Mouse (Mus musculus): Measurements from ENCODE around the gene Exoc6.

Exoc6 gene

DNA sequence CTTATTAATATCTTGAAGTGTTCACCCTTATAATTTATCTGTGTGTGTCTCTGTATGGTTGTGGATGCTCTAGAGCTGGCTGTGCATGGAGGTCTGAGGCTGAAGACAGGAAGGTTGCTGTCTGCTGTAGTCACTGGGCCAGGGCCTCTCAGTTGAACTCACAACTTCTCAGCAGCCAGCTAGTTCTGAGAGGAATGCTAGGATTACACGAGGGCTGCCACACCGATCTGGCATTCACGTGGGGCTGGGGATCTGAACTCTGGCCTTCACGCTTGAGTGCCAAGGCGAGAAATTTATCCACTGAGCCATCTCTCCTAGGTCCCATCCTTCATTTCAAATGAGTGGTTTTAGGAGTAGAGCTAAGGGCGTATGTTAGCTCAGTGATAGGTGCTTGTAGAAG lies 30.2 kb downstream of the Exoc6 start:
- no peak for DNase-seq

DNA sequence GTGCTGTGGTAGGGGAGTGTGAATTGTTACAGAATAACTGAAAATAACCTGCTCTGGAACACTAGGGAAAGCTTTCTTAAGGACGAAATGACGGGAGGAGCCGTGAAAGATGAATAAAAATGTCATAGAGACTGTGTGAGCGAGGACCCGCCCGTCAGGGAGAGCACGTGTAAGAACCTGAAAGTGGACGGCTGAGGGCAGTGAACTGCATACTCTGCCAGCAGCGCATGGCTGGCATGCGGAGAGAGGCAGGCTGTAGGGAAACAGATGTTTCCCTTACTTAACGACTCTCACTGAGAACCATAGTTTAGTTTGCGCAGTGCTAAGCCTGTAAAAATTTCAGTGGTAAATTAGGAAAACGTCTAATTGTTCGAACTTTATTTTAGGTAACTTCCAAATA lies 35.0 kb downstream of the Exoc6 start:
- DNase-seq, result no peak

DNA sequence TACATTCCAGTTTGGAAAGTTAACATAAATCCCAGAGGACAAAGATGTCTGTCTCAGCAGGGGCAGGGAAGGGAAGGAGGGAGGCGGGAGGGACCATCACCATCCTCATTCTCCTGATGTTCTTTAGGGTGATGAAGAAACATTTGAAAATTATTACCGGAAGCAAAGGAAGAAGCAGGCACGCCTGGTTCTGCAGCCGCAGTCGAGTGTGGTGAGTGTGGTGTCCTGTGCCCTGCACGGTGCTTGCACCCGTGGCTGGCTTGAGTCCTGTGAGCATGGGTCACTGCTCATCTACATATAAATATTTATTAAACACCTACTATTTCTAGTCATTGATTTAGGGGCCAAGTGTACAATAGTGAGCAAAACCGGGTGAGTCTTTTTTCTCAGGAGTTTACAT lies 35.5 kb downstream of the Exoc6 start:
- DNase-seq, result no peak

DNA sequence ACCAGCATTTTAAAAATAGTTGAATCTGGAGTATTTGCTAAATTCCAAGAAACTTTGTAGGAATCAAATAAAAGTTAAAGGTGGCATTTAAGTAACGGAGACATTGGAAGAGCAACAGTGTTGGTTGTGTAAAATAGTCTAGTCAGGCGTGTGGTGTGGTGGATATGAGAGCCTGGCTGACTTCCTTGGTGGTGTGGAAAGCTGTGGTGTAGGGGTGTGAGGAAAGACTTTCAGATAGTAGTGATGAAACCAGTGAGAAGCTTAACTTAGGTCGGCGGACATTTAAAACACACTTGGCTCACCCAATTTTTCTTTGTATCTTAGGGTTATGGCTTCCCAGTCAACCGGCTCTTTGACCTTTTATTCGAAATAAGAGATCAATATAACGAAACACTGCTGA lies 40.3 kb downstream of the Exoc6 start:
- no peak for DNase-seq

DNA sequence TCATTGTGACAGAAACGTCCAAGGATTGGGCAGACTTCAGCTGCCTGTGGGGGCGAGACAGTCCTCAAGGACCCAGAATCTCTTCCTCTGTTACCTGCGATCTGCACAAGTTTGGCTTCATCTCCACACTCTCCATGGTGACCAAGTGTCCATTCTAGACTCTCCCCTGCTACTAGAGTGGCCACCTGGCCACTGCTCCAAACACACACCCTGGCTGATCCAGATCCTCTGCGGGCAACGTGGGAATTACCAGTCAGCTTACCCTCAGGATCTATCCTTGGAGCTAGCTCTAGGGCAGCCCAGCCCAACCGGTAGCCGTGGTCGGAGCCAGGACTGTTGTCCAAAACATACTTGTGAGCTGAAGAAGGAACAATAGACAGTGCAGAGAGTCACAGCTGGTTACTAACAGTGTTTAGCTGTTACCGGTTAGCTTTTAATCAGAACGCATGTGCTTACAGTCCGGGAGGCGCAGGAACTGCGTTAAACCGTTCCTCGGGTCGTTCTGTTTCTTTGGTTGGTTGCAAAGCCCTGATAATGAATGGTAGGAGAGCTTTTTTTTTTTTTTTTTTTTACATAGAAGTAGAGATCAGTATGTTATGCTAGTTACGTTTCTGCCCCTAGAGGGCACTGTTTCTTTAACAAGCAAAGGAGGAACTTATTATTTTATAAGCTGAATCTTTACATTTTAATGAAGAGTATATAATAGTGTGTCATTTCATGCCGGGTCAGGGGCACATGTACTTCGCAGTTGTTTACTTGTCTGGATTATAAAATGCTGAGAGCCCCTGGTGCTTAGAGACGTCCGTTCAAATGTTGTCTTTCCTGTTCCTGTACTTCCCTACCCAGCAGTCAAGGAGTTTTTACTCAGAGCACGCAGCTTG lies 52.0 kb downstream of the Exoc6 start:
- peak; percentile 81 for DNase-seq

DNA sequence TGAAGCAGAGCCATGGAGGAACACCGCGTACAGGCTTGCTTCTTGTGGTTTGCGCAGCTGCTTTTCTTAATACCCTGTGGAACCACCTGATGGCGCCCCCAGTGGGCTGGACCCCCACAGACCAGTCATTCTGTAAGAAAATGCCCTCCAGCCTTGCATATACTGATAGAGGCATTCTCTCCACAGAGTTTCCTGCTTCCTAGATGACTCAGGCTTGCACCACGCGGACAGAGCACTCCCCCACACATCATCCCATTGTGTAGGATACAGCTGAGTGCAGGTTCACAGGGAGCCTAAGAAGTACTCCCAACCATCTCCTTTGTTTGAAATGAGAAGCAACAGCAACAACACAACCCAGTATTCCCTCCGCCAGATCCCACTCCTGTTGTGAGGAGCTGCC lies 59.8 kb downstream of the Exoc6 start:
- DNase-seq, result no peak

DNA sequence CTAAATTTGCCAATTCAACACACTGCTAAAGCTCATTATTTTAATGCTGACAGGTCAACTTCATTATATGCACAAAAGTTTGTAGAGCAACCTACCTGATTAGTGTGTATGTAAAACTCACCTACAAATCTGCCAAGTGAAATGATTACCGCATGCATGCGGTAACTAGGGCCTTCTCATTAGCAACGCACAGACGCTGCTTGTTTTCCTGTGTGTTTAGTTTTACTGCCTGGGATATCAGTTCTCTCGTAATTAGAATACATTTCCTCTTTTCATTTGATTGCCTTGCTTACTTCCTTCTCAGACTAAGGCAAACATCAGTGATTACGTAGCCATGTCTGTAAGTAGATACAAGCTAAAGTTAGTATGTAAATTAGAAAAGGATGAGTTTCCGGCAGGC lies 62.7 kb downstream of the Exoc6 start:
- no peak for DNase-seq

DNA sequence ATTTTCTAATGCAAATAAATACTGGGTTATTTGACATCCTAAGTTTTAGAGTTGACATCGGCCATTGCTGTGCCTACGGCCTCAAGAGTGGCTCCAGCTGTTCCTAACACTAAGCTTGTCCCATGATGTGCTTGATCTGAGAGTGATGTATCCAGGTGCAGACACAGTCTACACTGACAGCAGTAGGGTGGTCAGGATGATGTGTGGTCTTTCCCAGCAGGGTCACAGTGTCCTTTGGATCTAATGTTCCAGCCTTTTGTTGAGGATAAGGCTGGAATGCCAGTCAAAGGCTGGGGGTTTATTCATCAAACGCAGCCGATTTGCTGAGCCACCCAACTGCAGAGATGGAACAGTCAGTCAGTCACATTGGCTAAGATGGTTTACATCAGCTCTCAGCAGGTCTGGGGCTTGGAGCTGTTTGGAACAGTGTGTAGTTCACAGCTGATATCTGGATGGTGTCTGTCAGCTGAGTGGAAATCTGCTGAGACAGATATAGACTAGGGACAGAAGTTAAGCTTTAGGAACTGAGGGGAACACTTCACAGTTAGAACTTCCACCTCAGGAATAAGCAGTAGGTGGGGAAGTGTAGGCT lies 64.9 kb downstream of the Exoc6 start:
- no peak for DNase-seq

DNA sequence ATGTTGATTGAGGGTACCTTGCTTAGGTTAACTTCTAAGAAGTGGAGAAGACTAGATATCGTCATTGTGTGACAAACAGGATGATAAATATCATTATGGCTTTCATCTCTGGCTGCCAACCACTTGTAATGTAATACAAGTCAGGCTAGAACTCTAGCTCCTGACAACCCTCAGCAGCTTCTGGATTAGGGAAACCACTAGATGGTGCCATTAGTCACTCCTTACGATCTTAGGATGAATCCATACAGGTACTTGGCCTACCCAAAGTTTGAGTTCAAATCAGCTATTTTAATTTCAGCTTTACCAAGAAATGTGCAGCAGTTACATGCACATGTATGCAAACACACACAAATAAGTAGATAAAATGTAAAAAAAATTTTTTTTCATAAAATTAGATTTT lies 97.8 kb downstream of the Exoc6 start:
- DNase-seq, result no peak

DNA sequence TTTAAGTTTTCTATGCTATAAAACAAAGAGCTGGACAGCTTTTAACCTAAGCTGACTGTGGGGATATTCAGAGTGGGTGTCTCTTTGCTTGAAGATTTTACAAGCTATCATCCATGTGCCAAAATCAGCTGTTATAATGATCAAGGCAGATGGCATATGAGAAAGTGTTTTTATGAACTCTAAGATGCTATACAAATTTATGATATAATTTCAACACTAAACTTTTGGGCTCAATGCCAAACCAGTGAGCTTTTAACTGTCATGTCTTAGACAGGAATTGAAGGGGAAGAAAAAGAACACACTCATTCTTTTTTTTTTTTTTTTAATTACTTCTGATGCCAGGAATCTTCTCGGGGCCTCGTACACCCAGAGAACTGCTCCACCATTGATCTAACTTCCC lies 100.3 kb downstream of the Exoc6 start:
- no peak for DNase-seq

DNA sequence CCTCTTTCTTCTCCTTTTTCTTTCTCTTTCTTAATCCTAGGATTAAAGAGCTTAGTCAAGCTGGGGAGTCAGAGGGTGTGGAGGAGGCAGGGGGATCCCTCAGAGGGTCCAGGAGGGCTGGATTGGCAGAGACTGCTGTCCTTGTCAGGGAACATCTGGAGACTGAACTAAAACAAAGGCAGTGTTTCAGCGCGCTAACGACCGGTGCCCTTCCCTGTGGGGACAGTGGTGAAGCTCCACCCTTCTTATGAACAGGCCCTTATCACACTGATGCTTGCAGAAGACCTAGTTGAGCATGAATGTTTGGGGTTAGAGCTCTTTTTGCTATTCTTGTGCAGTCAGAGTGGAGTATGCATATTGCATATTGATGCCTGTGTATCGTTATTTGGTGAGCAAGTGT lies 103.8 kb downstream of the Exoc6 start:
- no peak for DNase-seq

DNA sequence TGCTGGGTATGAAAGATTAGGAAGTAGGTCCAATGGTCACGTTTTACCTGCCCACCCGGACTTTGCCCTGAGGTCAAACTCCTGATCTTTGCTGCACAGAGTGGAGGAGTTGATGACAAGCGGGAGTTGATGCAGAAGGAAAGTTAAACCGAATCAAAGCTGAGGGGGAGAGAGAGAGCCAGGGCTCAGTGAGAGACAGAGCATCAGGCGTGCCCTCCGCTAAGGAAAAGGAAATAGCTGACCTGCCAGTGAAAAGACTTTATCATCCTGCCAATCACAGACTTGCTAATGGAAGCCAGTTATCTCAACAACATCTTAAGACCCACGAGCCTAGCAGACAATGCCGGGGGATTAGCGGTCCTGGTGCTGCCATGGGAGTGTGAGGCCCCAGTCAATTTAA lies 106.2 kb downstream of the Exoc6 start:
- no peak for DNase-seq

DNA sequence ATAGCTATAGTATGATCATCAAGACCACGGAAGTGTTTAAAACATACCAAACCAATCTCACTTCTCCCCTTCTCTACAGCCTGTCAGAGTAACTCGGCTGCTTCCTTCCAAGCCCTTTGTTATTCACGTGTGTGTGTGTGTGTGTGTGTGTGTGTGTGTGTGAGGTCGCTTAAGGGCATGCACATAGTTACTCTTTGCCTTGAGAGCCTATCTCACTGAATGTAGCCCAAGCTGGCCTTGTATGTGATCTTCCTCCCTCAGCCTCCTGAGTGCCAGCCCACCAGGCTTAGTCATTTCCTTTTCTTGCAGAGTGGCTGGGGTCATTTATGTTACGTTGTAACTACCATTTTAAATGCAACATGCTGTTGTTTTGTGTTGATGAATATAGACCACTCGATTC lies 115.0 kb downstream of the Exoc6 start:
- DNase-seq, result no peak

DNA sequence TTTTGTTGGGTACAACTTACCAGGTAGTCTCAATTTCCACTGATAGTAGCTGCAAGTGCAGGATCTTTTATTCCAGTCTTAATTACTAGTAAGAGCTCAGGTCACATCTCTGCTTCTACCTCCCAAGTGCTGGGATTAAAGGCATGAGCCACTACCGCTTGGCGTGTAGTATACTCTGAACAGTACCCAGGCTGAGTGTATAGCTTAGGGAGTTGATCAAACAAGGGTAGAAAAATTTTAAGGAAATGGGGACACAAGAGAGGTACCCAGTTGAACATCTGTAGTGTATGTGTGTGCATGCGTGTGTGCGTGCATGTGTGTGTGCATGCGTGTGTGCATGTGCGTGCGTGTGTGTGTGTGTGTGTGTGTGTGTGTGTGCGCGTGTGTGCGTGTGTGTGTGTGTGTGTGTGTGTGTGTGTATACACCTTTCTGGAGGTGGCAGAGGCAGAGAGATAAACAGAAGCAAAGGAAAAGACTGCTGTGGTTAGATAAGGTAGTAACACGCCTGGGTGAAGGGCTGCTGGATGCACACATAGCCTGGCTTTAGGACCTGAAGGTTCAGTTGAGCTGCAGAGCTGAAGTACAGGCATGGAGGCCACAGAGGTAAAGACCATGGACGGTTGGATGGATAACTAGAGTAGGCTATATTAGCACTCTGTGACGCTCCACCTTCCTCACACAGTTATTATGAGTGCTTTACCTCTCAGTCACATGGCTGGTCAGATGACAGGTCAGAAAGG lies 117.8 kb downstream of the Exoc6 start:
- no peak for DNase-seq

DNA sequence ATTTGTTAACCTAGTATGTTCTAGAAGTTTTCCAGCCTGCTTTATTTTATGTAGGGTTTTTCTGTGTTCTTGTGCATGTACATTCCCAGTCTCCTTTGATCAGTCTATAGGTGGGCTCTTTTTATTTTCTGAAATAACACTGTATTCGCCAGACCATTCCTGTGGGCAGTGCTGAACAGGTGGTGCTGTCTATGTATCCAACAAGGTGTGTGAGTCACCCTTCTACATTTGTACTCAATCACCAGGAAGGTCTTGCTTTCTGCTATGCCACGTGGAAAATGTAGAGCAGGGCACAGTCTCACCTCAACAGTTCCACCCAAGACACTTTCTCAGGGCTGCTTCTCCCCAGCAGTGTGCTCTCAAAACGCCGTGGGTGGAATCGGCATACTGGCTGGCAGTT lies 118.4 kb downstream of the Exoc6 start:
- DNase-seq, result no peak

DNA sequence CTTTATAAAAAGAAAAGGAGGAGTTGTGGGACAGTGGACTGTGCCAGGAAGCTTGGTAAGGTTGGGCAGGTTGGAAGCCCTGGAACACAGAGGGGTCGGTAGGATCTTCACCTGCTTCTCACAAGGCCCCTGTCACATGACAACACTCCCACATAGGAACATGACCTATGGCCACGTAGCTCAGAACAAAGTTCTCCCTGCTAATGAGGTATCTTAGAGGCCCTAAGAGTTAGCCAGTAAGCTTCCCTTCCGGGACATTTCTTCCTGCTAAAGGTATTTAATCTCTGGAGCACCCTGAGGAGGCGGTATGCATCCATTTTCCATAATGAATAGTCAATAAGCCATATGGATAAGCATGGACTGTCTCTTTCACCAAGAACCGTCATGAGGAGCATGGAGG lies 119.3 kb downstream of the Exoc6 start:
- no peak for DNase-seq

DNA sequence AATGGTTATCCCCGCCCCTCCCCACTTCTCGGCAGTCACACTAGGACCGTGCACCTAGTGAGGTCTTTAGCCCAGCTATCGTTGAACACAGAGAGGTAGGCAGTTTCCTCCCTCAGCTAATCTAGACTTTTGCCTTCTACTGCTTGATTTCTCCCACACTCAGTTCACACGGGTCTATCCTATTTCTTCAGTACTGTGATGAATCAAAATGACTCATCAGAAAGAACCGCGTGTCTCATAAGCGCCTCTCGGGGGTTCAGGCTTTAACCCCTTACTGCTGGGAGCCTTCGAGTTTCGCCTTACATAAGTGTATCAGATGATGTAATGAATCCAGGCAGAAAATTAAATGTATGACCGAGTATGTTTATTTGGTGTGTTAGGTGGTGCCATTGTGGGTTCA lies 123.2 kb downstream of the Exoc6 start:
- DNase-seq, result no peak

DNA sequence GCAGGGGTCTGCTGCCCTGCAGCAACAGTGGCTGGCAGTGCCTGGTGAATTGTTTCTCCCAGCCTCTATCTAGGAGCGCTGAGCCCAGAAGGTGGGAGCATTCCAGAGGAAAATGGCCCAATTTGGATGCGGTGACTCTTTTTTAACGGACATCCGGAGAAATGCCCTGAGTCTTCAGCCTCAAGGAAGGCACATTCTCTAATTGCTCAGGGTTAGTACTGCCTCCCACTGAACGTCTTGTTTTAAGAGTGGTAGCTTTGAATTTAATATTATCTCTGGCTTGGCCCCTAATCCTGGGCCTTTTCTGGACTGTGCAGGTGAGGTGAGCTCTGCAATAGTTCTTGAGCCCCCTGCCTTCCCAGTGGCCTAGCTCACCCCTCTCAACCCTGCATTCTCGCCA lies 135.1 kb downstream of the Exoc6 start, which contains the start of gene Cyp26c1:
Gene Cyp26c1, plus strand, starts transcription at position 301 of the 400 bp plus-strand sequence.
- no peak for DNase-seq

DNA sequence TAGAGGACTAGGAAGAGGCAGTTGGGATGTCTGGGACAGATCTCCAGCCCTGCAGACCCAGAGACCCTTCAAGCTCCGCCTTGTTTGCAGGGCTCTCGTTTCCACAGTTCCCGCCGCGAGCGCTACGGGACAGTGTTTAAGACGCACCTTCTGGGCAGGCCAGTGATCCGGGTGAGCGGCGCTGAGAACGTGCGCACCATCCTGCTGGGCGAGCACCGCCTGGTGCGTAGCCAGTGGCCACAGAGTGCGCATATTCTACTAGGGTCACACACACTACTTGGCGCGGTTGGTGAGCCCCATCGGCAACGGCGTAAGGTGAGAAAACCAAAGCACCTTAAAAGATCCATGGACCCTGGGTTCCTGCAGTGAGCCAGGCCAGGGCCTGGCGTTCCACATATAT lies 136.1 kb downstream of the Exoc6 start:
- DNase-seq, result no peak

DNA sequence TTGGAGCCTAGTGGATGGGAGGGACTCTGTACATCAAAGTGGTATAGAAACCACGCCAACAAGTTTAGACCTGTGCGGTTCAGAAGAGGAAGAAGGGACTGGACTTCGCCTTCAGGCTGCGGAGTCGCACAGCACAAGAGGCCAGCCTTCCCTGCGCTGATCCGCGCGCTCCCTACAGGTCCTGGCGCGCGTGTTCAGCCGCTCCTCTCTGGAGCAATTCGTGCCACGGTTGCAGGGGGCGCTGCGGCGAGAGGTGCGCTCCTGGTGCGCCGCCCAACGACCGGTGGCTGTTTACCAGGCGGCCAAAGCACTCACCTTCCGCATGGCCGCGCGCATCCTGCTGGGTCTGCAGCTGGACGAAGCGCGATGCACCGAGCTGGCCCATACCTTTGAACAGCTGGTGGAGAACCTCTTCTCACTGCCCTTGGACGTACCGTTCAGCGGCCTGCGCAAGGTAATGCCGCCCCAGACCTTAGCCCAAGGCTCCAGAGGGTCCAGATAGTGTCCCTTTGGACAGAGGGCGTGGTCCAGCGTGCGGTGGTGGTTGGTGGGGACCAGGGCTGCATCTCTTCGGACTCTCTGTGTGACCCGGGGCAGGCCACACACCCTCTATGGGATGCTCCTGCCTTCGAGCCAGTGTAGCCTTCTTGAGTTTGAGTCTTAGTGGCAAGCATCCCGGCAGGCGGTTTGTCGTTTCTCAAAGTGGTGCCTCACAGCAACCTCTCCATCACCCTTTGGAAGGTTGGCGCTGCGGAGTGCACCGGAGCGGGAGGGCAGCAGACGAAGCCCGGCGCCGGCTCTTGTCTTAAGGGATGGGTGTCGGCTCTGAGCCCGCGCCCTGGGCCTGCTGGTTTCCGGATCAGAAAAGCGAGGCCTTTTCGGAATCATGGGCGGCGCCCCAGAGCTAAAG lies 137.0 kb downstream of the Exoc6 start:
- DNase-seq, result peak; percentile 9

DNA sequence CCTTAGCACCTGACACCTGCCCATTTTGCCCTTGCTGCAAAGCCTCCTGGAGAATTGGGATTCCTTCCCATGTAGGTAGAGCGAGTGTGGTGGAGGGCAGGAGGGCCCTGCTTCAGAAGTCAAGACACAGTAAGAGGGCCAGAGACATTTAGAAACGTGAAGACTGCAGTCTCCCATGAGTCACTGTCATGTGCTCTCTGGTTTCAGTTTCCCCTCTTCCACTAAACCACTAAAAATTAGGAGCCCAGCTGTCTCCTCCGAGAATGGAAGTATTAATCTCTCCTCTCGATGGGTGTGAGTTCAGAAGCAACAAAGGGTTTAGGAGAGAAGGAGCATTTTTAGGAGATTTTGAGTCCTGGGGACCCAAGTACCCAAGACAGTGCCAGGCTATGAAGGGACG lies 139.3 kb downstream of the Exoc6 start:
- no peak for DNase-seq

DNA sequence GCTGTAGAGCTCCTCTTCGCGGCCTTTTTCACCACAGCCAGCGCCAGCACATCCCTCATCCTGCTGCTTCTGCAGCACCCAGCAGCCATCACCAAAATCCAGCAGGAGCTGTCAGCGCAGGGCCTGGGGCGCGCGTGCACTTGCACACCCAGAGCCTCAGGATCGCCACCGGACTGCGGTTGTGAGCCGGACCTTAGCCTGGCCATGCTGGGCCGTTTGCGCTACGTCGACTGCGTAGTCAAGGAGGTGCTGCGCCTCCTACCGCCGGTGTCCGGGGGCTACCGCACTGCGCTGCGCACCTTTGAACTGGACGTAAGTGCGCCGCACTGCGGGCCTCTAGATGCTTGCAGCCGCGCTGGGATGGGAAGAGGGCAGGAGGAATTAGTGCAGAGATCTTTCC lies 140.5 kb downstream of the Exoc6 start:
- DNase-seq, result no peak

DNA sequence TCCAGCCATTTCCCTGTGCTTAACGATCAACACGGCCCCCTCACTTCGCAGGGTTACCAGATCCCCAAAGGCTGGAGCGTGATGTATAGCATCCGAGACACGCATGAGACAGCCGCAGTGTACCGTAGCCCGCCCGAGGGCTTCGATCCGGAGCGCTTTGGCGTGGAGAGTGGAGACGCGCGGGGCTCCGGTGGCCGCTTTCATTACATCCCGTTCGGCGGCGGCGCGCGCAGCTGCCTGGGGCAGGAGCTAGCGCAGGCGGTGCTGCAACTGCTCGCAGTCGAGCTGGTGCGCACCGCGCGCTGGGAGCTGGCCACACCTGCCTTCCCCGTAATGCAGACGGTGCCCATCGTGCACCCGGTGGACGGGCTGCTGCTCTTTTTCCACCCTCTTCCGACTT lies 142.7 kb downstream of the Exoc6 start:
- DNase-seq, result no peak
